Mouse (Mus musculus): ENCODE data around the gene Ptges3.
"Not testable (repeated sequence)": the region's sequence is repeated elsewhere in the genome, so short reads cannot be mapped to it uniquely, and the experiment has no call there.

The Ptges3 gene

GRCm38 (mm10) chr10:128059207-128059981, 640 bp downstream of the Ptges3 start:
- DNase-seq = peak; percentile 28 to 52

GRCm38 (mm10) chr10:128061109-128061508, 2.4 kb downstream of the Ptges3 start:
- DNase-seq = no peak

DNA sequence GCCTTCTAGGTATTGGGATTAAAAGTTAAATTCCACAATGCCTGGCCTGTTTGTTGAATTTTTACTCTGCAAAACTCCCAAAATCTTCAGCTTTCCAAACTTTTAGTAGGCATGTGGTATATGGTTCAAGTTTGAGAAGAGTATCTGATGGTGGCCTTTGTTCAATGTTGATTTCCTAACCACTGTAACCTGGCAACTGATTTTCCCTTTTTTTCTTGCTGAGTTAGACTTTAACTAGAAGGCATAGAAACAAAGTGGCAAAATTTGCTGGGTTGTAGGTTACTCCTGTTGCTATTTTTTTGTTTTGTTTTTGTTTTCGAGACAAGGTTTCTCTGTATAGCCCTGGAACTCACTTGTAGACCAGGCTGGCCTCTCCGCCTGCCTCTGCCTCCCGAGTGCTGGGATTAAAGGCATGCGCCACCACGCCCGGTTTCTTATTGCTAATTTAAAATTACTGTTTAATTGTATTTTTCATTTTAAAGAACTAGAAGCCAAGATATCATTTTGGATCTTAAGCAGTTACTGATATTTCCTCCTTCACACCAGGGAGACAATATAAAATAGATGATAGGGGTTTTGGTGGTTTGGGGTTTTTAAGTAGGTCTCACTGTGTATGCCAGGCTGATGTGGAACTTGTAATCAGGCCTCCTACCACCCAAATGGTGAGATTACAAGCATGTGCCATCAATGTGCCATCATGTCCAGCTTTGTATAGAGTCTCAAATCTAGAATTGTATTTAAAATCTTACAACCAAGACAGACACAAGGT, 3.7 kb downstream of the Ptges3 start:
- DNase-seq = no peak

GRCm38 (mm10) chr10:128066072-128066471, 7.3 kb downstream of the Ptges3 start:
- DNase-seq = no peak

GRCm38 (mm10) chr10:128069201-128069600, 10.4 kb downstream of the Ptges3 start:
- DNase-seq = no peak

- DNase-seq = not testable (repeated sequence)
These were observed 11.7 kb downstream of the Ptges3 start for GRCm38 (mm10) chr10:128070432-128070831.

DNA sequence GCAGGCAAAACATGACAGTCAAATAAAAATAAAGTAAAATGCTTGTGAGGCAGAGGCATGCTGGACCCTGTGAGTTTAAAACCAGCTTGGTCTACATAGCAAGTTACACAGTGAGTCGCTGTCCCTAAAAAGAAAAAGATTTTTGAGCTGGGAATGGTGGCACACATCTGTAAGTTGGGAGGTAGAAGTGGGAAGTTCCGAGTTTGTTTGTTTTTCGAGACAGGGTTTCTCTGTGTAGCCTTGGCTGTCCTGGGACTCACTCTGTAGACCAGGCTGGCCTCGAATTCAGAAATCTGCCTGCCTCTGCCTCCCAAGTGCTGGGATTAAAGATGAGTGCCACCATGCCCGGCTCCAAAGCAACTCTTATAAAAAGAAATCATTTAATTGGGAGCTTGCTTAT, 19.5 kb downstream of the Ptges3 start:
- not testable (repeated sequence) for DNase-seq

- DNase-seq = no peak
These were observed 21.7 kb downstream of the Ptges3 start for GRCm38 (mm10) chr10:128080496-128080895.

GRCm38 (mm10) chr10:128081807-128082476, 23.2 kb downstream of the Ptges3 start:
- DNase-seq = no peak

DNA sequence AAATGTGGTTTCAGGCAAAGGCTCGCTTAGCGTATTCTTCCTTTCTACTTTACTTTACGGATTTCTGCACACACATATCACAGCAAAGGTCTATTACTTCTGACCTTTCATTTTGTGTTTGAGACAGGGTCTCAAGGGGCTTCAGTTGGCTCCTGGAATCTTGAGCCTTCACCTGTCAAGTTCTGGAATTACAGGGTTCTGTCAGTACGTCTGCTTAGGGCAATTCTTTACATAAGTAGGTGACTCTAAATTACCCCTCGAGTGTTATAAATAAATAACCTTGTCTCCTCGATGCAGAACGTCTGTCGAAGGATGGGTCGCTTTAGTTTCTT, 23.7 kb downstream of the Ptges3 start:
- DNase-seq = no peak

DNA sequence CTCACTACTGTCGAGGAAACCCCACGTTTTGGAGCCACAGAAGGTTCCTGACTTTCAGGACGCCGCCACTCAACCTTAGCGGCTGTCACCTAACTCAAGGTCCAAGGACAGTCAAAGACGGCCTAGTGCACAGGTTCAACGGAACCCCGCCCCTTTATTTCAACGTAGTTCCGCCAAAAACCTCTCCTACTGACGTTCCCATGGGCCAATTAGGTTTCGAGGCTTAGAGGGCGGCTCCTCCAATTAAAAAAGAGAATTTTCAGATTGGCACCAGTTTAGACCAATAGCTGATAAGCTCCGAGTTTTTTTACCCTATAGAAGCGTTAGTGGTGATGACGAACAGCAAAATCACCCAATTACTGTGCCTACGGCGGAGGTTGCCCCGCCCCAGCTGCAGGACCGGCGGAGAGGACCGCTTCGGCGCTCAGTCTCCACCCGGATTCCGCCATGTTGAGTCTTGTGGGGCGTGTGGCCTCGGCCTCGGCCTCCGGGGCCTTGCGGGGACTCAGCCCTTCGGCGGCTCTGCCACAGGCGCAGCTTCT, 24.2 kb downstream of the Ptges3 start, which contains the start of gene Atp5b:
TSS of gene Atp5b (plus strand) at position 394 of the 542 bp plus-strand sequence.
- DNase-seq = peak; percentile 98 to 100

- DNase-seq = no peak
These were observed 24.9 kb downstream of the Ptges3 start for GRCm38 (mm10) chr10:128083688-128084087.

GRCm38 (mm10) chr10:128084160-128084559, 25.4 kb downstream of the Ptges3 start:
- DNase-seq = no peak

DNA sequence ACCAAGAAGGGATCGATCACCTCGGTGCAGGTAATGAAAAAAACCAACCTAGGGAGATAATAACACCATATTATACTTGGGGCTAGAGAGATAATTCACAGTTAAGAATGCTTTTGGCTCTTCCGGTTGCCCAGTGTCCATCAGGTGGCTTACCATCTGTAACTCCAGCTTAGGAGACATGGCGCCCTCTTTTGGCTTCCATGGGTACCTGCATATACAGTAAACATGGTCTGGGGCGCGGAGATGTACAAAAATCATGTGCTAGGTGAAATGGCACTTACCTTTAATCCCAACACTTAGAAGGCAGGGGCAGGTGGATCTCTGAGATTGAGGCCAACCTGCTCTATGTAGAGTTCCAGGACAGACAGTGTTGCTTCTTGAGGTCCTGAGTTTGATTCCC, 27.6 kb downstream of the Ptges3 start:
- no peak for DNase-seq

DNA sequence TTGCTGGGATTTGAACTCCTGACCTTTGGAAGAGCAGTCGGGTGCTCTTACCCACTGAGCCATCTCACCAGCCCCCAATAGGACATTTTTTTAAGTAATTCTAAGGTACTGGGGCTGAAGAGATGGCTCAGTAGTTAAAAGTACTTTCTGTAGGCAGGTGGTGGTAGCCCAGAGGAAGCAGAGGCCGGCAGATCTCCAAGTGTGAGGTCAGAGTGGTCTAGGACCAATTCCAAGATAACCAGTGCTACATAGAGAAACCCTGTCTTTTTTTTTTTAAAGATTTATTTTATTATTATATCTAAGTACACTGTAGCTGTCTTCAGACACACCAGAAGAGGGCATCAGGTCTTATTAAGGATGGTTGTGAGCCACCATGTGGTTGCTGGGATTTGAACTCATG, 28.5 kb downstream of the Ptges3 start:
- not testable (repeated sequence) for DNase-seq

GRCm38 (mm10) chr10:128088181-128088580, 29.4 kb downstream of the Ptges3 start:
- no peak for DNase-seq

DNA sequence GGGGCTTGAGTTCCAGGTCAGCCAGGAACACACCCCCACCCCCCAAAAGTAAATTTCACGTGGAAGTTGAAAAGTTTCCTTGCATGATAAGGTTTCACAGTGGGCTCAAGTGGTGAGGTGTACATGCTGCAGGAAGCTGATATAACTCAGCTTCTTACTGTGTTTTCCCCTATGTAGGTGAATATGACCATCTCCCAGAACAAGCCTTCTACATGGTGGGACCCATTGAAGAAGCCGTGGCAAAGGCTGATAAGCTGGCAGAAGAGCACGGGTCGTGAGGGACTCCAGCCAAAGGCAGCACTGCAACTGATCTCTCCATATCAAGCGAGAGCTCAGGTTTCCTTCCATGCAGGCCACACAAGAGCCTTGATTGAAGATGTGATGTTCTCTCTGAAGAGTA, 31.1 kb downstream of the Ptges3 start:
- DNase-seq = no peak

DNA sequence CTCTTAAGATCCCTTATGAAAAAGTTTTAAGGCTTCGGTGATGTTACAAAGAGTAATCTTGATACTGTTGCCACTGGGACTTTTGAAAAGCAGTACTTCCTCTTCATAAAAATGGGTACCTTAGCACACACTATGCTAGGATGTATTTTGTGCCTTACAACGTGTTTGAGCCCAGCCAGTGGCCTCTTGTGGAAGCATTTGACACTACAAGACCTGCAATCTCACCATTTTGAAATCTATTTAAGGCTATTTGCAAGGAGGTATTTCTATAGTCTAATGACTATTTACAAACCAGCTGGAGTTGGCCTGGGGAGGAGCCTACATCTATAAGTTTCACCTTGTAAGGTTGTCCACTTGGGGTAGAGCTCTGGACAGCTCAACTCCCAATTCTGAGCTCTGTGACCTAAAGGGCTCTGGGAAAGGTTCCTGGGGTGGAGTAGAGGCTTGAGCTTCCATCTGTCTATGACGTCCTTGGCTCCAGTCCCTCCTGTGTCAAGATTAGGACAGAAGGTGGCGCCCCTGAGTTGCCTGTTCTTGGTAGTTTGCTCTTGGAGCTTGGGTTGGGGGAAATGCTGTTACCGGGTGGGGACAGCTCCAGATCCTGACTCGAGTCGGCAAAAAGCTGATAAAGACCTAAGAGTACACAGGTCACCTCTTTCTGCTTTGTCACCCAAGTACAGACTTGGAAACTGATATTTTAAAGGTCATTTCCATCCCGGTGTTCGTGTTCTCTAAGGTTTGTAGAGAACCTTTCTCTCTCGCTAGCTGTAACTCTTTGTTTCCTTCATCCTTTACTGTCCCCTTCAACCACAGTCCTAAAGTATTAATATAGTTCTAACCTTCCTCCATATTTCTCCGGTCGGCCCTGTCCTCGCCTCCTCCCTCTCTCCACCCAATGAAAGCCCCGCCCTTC, 32.2 kb downstream of the Ptges3 start:
- DNase-seq = peak; percentile 89 to 94

GRCm38 (mm10) chr10:128091564-128092505, 33.1 kb downstream of the Ptges3 start, which contains the start of gene Baz2a:
Gene Baz2a (plus strand): TSS chr10:128091577.
- peak; percentile 79 to 82 for DNase-seq

- DNase-seq = peak; percentile 81 to 84
These were observed 34.0 kb downstream of the Ptges3 start for GRCm38 (mm10) chr10:128092506-128093495.

Measured in kidney, adult 8-10 months (tissue).